Mouse (Mus musculus) Patski (cell line): ENCODE measurements around the gene Pdcd7. TPM values are rescaled to one million over a fixed set of nuclear protein-coding genes. Genes with fewer than 3 reads are reported as not detected.

Experiments used
- ATAC-seq: fragments of 100-300 bp; one replicate; pipeline ENCODE4 v1.8.0; 2021
- CTCF ChIA-PET: fragments of 350-600 bp; sonication (Branson Sonifier 250); formaldehyde crosslinking; loops from one replicate; lab custom pipeline; 2022; ENCODE audit warnings: inconsistent platforms; lab: Charles Lee
- POLR2A ChIA-PET: fragments of 350-600 bp; sonication (Branson Sonifier 250); formaldehyde crosslinking; loops from one replicate; lab custom pipeline; 2022; ENCODE audit warnings: antibody characterized with exemption, inconsistent platforms; lab: Charles Lee
- DNase-seq: peaks from one replicate; pipeline ENCODE4 v3.0.0-alpha.2; 2011; ENCODE audit warnings: low read depth, low spot score
- H3K27me3 ChIP-seq: fragments of 371-371 bp; one replicate; pipeline ENCODE4 v1.5.1; 2021
- CTCF ChIP-seq: fragments of 100-300 bp; IDR thresholded peaks from one replicate; pipeline ENCODE4 v1.5.1; 2021
- in situ Hi-C: fragments of 300-500 bp; cut with MboI; formaldehyde crosslinking; loops from 3 replicates; pipeline ENCODE4 v1.11.1; 2018; ENCODE audit warnings: low pct_unique_long_range_greater_than_20kb, mixed read lengths
- polyA plus RNA-seq: library from polyadenylated mRNA; unstranded; gene quantifications from one replicate; pipeline ENCODE4 v1.2.3, GENCODE M21; 2021

Pdcd7 gene
- 16.7 TPM for polyA plus RNA-seq

- peak; percentile 60 for ATAC-seq
- no peak for TF ChIP-seq CTCF
- in situ Hi-C loops, result no loop called here
- DNase-seq, result peak; percentile 79
- ChIA-PET POLR2A (interaction anchor here (1.2 kb wide), 1 partner anchor 50 kb away, joined by 3 read pairs; no protein-coding TSS in a partner anchor), CTCF (no interaction called here)
- peaks cover 13% of the 10 kb centered on the region for H3K27me3 ChIP-seq
These were observed at the start of gene Pdcd7 for GRCm38 (mm10) chr9:65345854-65346475. Gene Pdcd7, plus strand, starts transcription at chr9:65346104.

DNA sequence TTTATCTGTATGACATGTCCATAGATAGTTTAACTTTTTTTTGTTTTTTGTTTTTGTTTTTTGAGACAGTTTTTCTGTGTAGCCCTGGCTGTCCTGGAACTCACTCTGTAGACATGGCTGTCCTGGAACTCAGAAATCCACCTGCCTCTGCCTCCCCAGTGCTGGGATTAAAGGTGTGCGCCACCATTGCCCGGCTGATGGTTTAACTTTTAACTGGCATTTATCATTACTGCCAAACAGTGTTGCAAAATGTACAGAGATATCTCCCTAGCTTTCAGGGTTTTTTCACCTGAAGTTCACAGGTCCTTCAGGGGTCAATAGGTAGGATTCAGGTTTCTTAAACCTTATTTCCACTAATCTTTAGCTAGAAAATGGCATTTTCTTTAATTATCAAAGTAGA, 48.8 kb upstream of the Pdcd7 start:
- TF ChIP-seq CTCF, result no peak
- H3K27me3 ChIP-seq, result no peaks in the 10 kb centered on the region
- in situ Hi-C loops, result no loop called here
- CTCF ChIA-PET, result no interaction called here
- no peak for ATAC-seq
- POLR2A ChIA-PET, result no interaction called here
- no peak for DNase-seq

- ChIA-PET POLR2A (no interaction called here), CTCF (no interaction called here)
- DNase-seq (no peak), ATAC-seq (no peak)
- no peak for TF ChIP-seq CTCF
- H3K27me3 ChIP-seq, result no peaks in the 10 kb centered on the region
- in situ Hi-C loops, result no loop called here
These were observed 47.1 kb upstream of the Pdcd7 start for GRCm38 (mm10) chr9:65298761-65299160.

- DNase-seq (no peak), ATAC-seq (no peak)
- CTCF ChIA-PET, result no interaction called here
- POLR2A ChIA-PET, result no interaction called here
- in situ Hi-C loops, result no loop called here
- no peaks in the 10 kb centered on the region for H3K27me3 ChIP-seq
- no peak for TF ChIP-seq CTCF
These were observed 46.3 kb upstream of the Pdcd7 start for GRCm38 (mm10) chr9:65299650-65300049.

DNA sequence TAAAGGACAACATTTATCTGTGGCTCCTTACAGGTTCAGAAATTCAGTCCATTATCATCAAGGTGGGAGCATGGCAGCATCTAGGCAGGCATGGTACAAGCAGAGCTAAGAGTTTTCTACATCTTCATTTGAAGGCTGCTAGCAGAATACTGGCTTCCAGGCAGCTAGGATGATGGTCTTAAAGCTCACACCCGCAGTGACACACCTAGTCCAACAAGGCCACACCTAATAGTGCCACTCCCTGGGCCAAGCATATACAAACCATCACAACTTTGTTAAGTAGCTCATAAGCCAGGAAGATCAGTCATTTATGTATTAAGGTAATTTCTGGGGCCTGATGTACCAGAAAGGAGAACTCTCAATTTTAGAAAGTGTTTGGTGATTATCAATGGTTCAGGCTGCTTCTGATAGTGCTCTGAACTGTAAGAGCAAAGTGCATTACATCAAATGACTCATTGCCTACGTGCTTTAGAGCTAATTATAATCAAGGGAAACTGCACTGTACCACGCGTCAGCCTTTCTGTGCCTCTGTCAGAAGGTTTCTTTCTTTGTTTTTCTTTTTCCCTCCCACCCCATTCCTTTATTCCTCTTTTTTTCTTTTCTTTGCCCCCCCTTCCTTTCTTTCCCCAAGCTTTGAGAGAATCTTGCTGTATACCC, 43.4 kb upstream of the Pdcd7 start:
- in situ Hi-C loops, result no loop called here
- ChIA-PET CTCF (interaction anchor here (1.1 kb wide), 1 partner anchor 24 kb away, joined by 3 read pairs; no protein-coding TSS in a partner anchor), POLR2A (interaction anchor here (0.6 kb wide), 1 partner anchor 294 kb away, joined by 3 read pairs; no protein-coding TSS in a partner anchor)
- no peak for TF ChIP-seq CTCF
- H3K27me3 ChIP-seq, result no peaks in the 10 kb centered on the region
- DNase-seq, result no peak
- ATAC-seq, result no peak

GRCm38 (mm10) chr9:65303586-65303985, 42.3 kb upstream of the Pdcd7 start:
- POLR2A ChIA-PET, result no interaction called here
- H3K27me3 ChIP-seq, result no peaks in the 10 kb centered on the region
- TF ChIP-seq CTCF, result no peak
- DNase-seq, result no peak
- in situ Hi-C loops, result no loop called here
- CTCF ChIA-PET, result no interaction called here
- ATAC-seq, result no peak

DNA sequence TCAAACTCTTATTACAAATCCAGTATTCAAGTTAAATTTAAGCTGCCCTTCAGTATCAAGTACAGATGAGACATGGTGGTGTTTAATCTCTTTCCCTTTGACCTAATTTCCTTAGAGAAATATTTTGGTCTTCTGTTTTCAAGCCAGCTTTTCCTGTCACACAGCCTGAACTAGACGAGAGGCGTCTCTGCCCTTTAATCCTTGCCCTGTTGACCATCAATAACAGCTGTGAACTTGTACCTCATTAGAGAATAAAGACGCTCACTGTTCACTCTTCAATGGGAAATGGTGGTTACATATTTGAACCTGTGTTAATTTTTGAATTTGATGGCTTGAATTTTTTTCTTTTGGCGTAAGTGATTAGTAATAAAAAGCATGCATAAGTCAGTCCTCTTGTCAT, 41.6 kb upstream of the Pdcd7 start:
- POLR2A ChIA-PET, result no interaction called here
- in situ Hi-C loops, result no loop called here
- TF ChIP-seq CTCF, result no peak
- no peak for ATAC-seq
- H3K27me3 ChIP-seq, result no peaks in the 10 kb centered on the region
- CTCF ChIA-PET, result no interaction called here
- no peak for DNase-seq

DNA sequence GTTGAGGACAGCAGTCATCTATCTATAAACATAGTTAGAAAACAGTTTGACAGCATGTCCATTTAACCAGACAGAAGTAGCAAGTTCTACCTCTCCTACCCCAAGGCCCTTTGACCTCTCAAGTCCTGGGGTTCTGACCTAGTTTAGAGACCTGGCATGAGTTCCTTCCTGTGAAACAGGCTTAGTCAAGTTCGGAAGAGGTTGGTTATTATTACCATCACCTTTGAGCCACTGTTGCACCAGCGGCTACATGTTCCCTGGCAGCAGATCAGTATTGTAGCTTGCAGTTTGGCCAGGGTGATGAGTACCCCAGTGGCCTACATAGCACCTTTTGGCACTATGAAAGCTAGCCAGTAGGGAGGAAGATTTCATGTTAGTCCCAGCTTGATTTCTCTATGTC, 39.2 kb upstream of the Pdcd7 start:
- no peak for ATAC-seq

GRCm38 (mm10) chr9:65308011-65308410, 37.9 kb upstream of the Pdcd7 start:
- in situ Hi-C loops, result no loop called here
- no peaks in the 10 kb centered on the region for H3K27me3 ChIP-seq
- no peak for DNase-seq
- CTCF ChIA-PET, result no interaction called here
- no peak for TF ChIP-seq CTCF
- no peak for ATAC-seq
- POLR2A ChIA-PET, result no interaction called here

More for the DNA sequence above, 39.2 kb upstream of the Pdcd7 start:
- ChIA-PET CTCF (interaction anchor here (0.8 to 1.5 kb wide), 2 partner anchors 10 to 11 kb away, joined by 3 read pairs; no protein-coding TSS in a partner anchor), POLR2A (no interaction called here)
- no peak for TF ChIP-seq CTCF
- H3K27me3 ChIP-seq, result no peaks in the 10 kb centered on the region
- in situ Hi-C loops, result no loop called here
- no peak for DNase-seq

GRCm38 (mm10) chr9:65312669-65313357, 33.1 kb upstream of the Pdcd7 start:
- in situ Hi-C loops, result no loop called here
- H3K27me3 ChIP-seq, result no peaks in the 10 kb centered on the region
- ChIA-PET POLR2A (interaction anchor here (0.5 to 0.7 kb wide), 2 partner anchors 103 to 1555 kb away, joined by 3 to 7 read pairs; no protein-coding TSS in a partner anchor), CTCF (interaction anchor here (2.8 kb wide), 1 partner anchor 13 kb away, joined by 13 read pairs; no protein-coding TSS in a partner anchor)
- ATAC-seq (no peak), DNase-seq (no peak)
- TF ChIP-seq CTCF, result no peak

GRCm38 (mm10) chr9:65313846-65314245, 32.1 kb upstream of the Pdcd7 start:
- CTCF ChIA-PET, result interaction anchor here (2.8 kb wide), 1 partner anchor 12 kb away, joined by 13 read pairs; no protein-coding TSS in a partner anchor
- DNase-seq (no peak), ATAC-seq (no peak)
- POLR2A ChIA-PET, result no interaction called here
- H3K27me3 ChIP-seq, result no peaks in the 10 kb centered on the region
- in situ Hi-C loops, result no loop called here
- TF ChIP-seq CTCF, result no peak
